Mouse (Mus musculus): Measurements from ENCODE around the gene Lepr. TPM values are rescaled to one million over a fixed set of nuclear protein-coding genes. Genes with fewer than 3 reads are reported as not detected.
"Not testable (repeated sequence)": the region's sequence is repeated elsewhere in the genome, so short reads cannot be mapped to it uniquely, and the experiment has no call there.

The Lepr gene
- polyA plus RNA-seq, 1 experiment, result 1.7 TPM

- H3K27ac ChIP-seq (ENCODE audit: insufficient read depth, low read length), result no peak overlapping the region
- H3K4me1 ChIP-seq (ENCODE audit: control insufficient read depth, insufficient read depth, low read length), result no peaks in the 10 kb centered on the region
- no peak overlapping the region for H3K4me3 ChIP-seq (ENCODE audit: low read depth, low read length)
Measured at GRCm38 (mm10) chr4:101718991-101719580, 1.9 kb downstream of the Lepr start.

GRCm38 (mm10) chr4:101721705-101722104 is 4.5 kb downstream of the Lepr start:
- Histone ChIP-seq H3K27me3 (ENCODE audit: control insufficient read depth, insufficient read depth, low read length, poor library complexity, severe bottlenecking) (peaks cover 6% of the 10 kb centered on the region; the same call in 1 of the 2 replicates), H3K27ac (ENCODE audit: insufficient read depth, low read length) (no peak overlapping the region), H3K9me3 (replicated peaks; ENCODE audit: control insufficient read depth, insufficient read depth, low read length, poor library complexity, severe bottlenecking) (no peaks in the 10 kb centered on the region), H3K4me3 (ENCODE audit: low read depth, low read length) (no peak overlapping the region), H3K4me1 (ENCODE audit: control insufficient read depth, insufficient read depth, low read length) (no peaks in the 10 kb centered on the region), H3K36me3 (ENCODE audit: control insufficient read depth, insufficient read depth, low read length, poor library complexity, severe bottlenecking) (no peaks in the 10 kb centered on the region), H3K9ac (ENCODE audit: low read depth, poor library complexity, severe bottlenecking) (no peak overlapping the region)
- no peak for TF ChIP-seq POLR2A (IDR thresholded peaks at IDR 0.05; ENCODE audit: insufficient read depth, low read length)
- no peak for TF ChIP-seq EP300 (IDR thresholded peaks at IDR 0.05; ENCODE audit: insufficient read depth, low read depth, low read length)
- TF ChIP-seq CTCF (IDR thresholded peaks at IDR 0.05; ENCODE audit: low read depth, low read length), result no peak

More at GRCm38 (mm10) chr4:101718991-101719580, 1.9 kb downstream of the Lepr start:
- no peaks in the 10 kb centered on the region for H3K36me3 ChIP-seq (ENCODE audit: control insufficient read depth, insufficient read depth, low read length, poor library complexity, severe bottlenecking)
- TF ChIP-seq EP300 (IDR thresholded peaks at IDR 0.05; ENCODE audit: insufficient read depth, low read depth, low read length), result no peak
- no peak for TF ChIP-seq CTCF (IDR thresholded peaks at IDR 0.05; ENCODE audit: low read depth, low read length)
- no peak for TF ChIP-seq POLR2A (IDR thresholded peaks at IDR 0.05; ENCODE audit: insufficient read depth, low read length)
- H3K9ac ChIP-seq (ENCODE audit: low read depth, poor library complexity, severe bottlenecking), result no peak overlapping the region
- H3K9me3 ChIP-seq (replicated peaks; ENCODE audit: control insufficient read depth, insufficient read depth, low read length, poor library complexity, severe bottlenecking), result no peaks in the 10 kb centered on the region
- peaks cover 8% of the 10 kb centered on the region; the same call in 1 of the 2 replicates for H3K27me3 ChIP-seq (ENCODE audit: control insufficient read depth, insufficient read depth, low read length, poor library complexity, severe bottlenecking)

GRCm38 (mm10) chr4:101741973-101742372 is 24.8 kb downstream of the Lepr start:
- Histone ChIP-seq H3K27me3 (ENCODE audit: control insufficient read depth, insufficient read depth, low read length, poor library complexity, severe bottlenecking) (no peaks in the 10 kb centered on the region), H3K4me1 (ENCODE audit: control insufficient read depth, insufficient read depth, low read length) (no peaks in the 10 kb centered on the region), H3K9ac (ENCODE audit: low read depth, poor library complexity, severe bottlenecking) (no peak overlapping the region), H3K9me3 (replicated peaks; ENCODE audit: control insufficient read depth, insufficient read depth, low read length, poor library complexity, severe bottlenecking) (no peaks in the 10 kb centered on the region), H3K4me3 (ENCODE audit: low read depth, low read length) (no peak overlapping the region), H3K27ac (ENCODE audit: insufficient read depth, low read length) (no peak overlapping the region), H3K36me3 (ENCODE audit: control insufficient read depth, insufficient read depth, low read length, poor library complexity, severe bottlenecking) (no peaks in the 10 kb centered on the region)
- TF ChIP-seq CTCF (IDR thresholded peaks at IDR 0.05; ENCODE audit: low read depth, low read length) (no peak), EP300 (IDR thresholded peaks at IDR 0.05; ENCODE audit: insufficient read depth, low read depth, low read length) (no peak), POLR2A (IDR thresholded peaks at IDR 0.05; ENCODE audit: insufficient read depth, low read length) (no peak)

- H3K27me3 ChIP-seq (ENCODE audit: control insufficient read depth, insufficient read depth, low read length, poor library complexity, severe bottlenecking), result no peaks in the 10 kb centered on the region
- no peaks in the 10 kb centered on the region for H3K4me1 ChIP-seq (ENCODE audit: control insufficient read depth, insufficient read depth, low read length)
- TF ChIP-seq POLR2A (IDR thresholded peaks at IDR 0.05; ENCODE audit: insufficient read depth, low read length), result no peak
- no peak for TF ChIP-seq EP300 (IDR thresholded peaks at IDR 0.05; ENCODE audit: insufficient read depth, low read depth, low read length)
- TF ChIP-seq CTCF (IDR thresholded peaks at IDR 0.05; ENCODE audit: low read depth, low read length), result no peak
- no peak overlapping the region for H3K27ac ChIP-seq (ENCODE audit: insufficient read depth, low read length)
- H3K9ac ChIP-seq (ENCODE audit: low read depth, poor library complexity, severe bottlenecking), result no peak overlapping the region
- H3K9me3 ChIP-seq (replicated peaks; ENCODE audit: control insufficient read depth, insufficient read depth, low read length, poor library complexity, severe bottlenecking), result no peaks in the 10 kb centered on the region
- H3K4me3 ChIP-seq (ENCODE audit: low read depth, low read length), result no peak overlapping the region
- H3K36me3 ChIP-seq (ENCODE audit: control insufficient read depth, insufficient read depth, low read length, poor library complexity, severe bottlenecking), result no peaks in the 10 kb centered on the region
Measured at GRCm38 (mm10) chr4:101745534-101745933, 28.3 kb downstream of the Lepr start.

- H3K9ac ChIP-seq (ENCODE audit: low read depth, poor library complexity, severe bottlenecking), result no peak overlapping the region
- H3K27ac ChIP-seq (ENCODE audit: insufficient read depth, low read length), result no peak overlapping the region
- no peaks in the 10 kb centered on the region for H3K4me1 ChIP-seq (ENCODE audit: control insufficient read depth, insufficient read depth, low read length)
- H3K4me3 ChIP-seq (ENCODE audit: low read depth, low read length), result no peak overlapping the region
- no peaks in the 10 kb centered on the region for H3K9me3 ChIP-seq (replicated peaks; ENCODE audit: control insufficient read depth, insufficient read depth, low read length, poor library complexity, severe bottlenecking)
- no peak for TF ChIP-seq CTCF (IDR thresholded peaks at IDR 0.05; ENCODE audit: low read depth, low read length)
- TF ChIP-seq EP300 (IDR thresholded peaks at IDR 0.05; ENCODE audit: insufficient read depth, low read depth, low read length), result no peak
- H3K27me3 ChIP-seq (ENCODE audit: control insufficient read depth, insufficient read depth, low read length, poor library complexity, severe bottlenecking), result no peaks in the 10 kb centered on the region
- no peaks in the 10 kb centered on the region for H3K36me3 ChIP-seq (ENCODE audit: control insufficient read depth, insufficient read depth, low read length, poor library complexity, severe bottlenecking)
Measured at GRCm38 (mm10) chr4:101760490-101760889, 43.3 kb downstream of the Lepr start.

- not testable (repeated sequence) for H3K27ac ChIP-seq (ENCODE audit: insufficient read depth, low read length); H3K4me1 ChIP-seq (ENCODE audit: control insufficient read depth, insufficient read depth, low read length); H3K9ac ChIP-seq (ENCODE audit: low read depth, poor library complexity, severe bottlenecking); H3K4me3 ChIP-seq (ENCODE audit: low read depth, low read length); H3K27me3 ChIP-seq (ENCODE audit: control insufficient read depth, insufficient read depth, low read length, poor library complexity, severe bottlenecking); H3K36me3 ChIP-seq (ENCODE audit: control insufficient read depth, insufficient read depth, low read length, poor library complexity, severe bottlenecking)
- peaks cover 12% of the 10 kb centered on the region for H3K9me3 ChIP-seq (replicated peaks; ENCODE audit: control insufficient read depth, insufficient read depth, low read length, poor library complexity, severe bottlenecking)
Measured at GRCm38 (mm10) chr4:101843923-101844322, 126.7 kb downstream of the Lepr start, which contains the start of gene B020004J07Rik. TSS of gene B020004J07Rik (minus strand) at chr4:101844023.
